Comparison of ENCODE assay signal across 17 mouse cellular contexts in genomic region chr9:84084686-84085085, GRCm38 (mm10).
DNase-seq lines count a peak whose midpoint lies in the region.
"Had no signal": no experiment of that assay in that cellular context is flagged by ENCODE, and none has a peak within 500 bp of the region (broad histone marks: within the 10 kb centered on the region; RNA-seq: fewer than 3 reads in every experiment).

No protein-coding gene starts in this region.

- no peaks in the 10 kb centered on the region for H3K9me3 ChIP-seq in heart, embryonic 10.5 days
- H3K9me3 ChIP-seq: embryonic facial prominence, embryonic 12.5 days; kidney, embryonic 15.5 days; liver, embryonic 15.5 days; lung, embryonic 15.5 days; neural tube, embryonic 12.5 days had no signal

- H3K27ac ChIP-seq in heart, embryonic 10.5 days, result no peak overlapping the region
- H3K27ac ChIP-seq: embryonic facial prominence, embryonic 12.5 days; kidney, embryonic 15.5 days; liver, embryonic 15.5 days; lung, embryonic 15.5 days; neural tube, embryonic 12.5 days had no signal

- H3K27me3 ChIP-seq in heart, embryonic 10.5 days (ENCODE audit: insufficient read depth, poor library complexity, severe bottlenecking), result no peaks in the 10 kb centered on the region
- H3K27me3 ChIP-seq: embryonic facial prominence, embryonic 12.5 days; kidney, embryonic 15.5 days; liver, embryonic 15.5 days; lung, embryonic 15.5 days; neural tube, embryonic 12.5 days had no signal

- 83% methylated on average over 5 of the region's 5 CpGs for WGBS in heart, embryonic 10.5 days

- H3K4me1 ChIP-seq in heart, embryonic 10.5 days, result no peaks in the 10 kb centered on the region
- H3K4me1 ChIP-seq: embryonic facial prominence, embryonic 12.5 days; kidney, embryonic 15.5 days; lung, embryonic 15.5 days; neural tube, embryonic 12.5 days had no signal

- peak; percentile 14 for DNase-seq in cerebellum, adult 11 months
- DNase-seq in cerebellum, postnatal 4 days (ENCODE audit: low spot score in 2 of 2), result no peak
- DNase-seq in heart, adult 9 months (ENCODE audit: low spot score in 2 of 2), result peak; percentile 31 to 37
- no peak for DNase-seq in heart, embryonic 10.5 days (ENCODE audit: low spot score)
- peak; percentile 44 for DNase-seq in brain, adult 2 months (ENCODE audit: low read depth, low spot score)
- DNase-seq in cerebellum, adult 9-10 months, result peak; percentile 52
- no peak for DNase-seq in adipocyte (ENCODE audit: low spot score)
- no peak for DNase-seq in embryo, embryonic 10.5 days (ENCODE audit: low spot score)
- DNase-seq: kidney, postnatal 36 days; lung, postnatal 36 days; midbrain, embryonic 14.5 days; right cerebral cortex, postnatal 14 days had no signal

- no peak overlapping the region for H3K4me3 ChIP-seq in heart, embryonic 10.5 days
- H3K4me3 ChIP-seq: embryonic facial prominence, embryonic 12.5 days; kidney, embryonic 15.5 days; liver, embryonic 15.5 days; lung, embryonic 15.5 days; neural tube, embryonic 12.5 days had no signal

- H3K36me3 ChIP-seq in heart, embryonic 10.5 days, result no peaks in the 10 kb centered on the region
- H3K36me3 ChIP-seq: embryonic facial prominence, embryonic 12.5 days; kidney, embryonic 15.5 days; liver, embryonic 15.5 days; lung, embryonic 15.5 days; neural tube, embryonic 12.5 days had no signal

Comparison
In these comparisons a context has a peak if more than half of its experiments do, and no peak if none do; other contexts are left out.
1. DNase-seq: peak in cerebellum, adult 11 months (single experiment), heart, adult 9 months (2 of 2), brain, adult 2 months (single experiment) and cerebellum, adult 9-10 months (single experiment); none in cerebellum, postnatal 4 days (0 of 2), heart, embryonic 10.5 days (single experiment), adipocyte (single experiment) and embryo, embryonic 10.5 days (single experiment).